Mouse (Mus musculus): ENCODE results near the gene Noc3l.

DNA sequence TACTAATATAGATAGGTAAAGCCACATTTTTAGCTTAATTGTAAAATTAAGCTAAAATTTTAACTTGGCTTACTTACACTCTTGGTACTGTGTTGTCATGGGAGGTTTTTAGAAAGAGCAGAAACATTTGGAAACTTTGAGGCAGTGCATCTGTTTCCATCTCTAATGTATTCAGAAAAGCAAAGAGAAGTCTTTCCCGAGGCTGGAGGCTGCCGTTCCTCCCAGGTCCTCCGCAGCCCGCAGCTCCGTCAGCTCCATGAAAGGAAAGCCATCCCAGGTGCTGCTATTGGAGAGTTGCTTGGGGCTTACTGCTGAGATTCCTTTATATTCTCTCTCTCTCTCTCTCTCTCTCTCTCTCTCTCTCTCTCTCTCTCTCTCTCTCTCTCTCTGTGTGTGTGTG lies 25.8 kb upstream of the Noc3l start:
- TF ChIP-seq POLR2A (IDR thresholded peaks at IDR 0.05; ENCODE audit: control insufficient read depth, extremely low read depth, insufficient read depth, low read length, poor library complexity) (no peak), CTCF (IDR thresholded peaks at IDR 0.05; ENCODE audit: borderline replicate concordance, control insufficient read depth, extremely low read depth, insufficient read depth, low read length, poor library complexity) (no peak)

Measured in thymus, adult 2 months (tissue).